Mouse (Mus musculus) bone marrow, adult 2 months (tissue): ENCODE measurements around the gene Dnajc10.

Experiments used
- CTCF ChIP-seq: fragments of 200-500 bp; IDR thresholded peaks from 2 replicates; pipeline ENCODE4 v1.5.1; 2011; ENCODE audit warnings: low read length, control low read depth; ENCODE audit not compliant: control insufficient read depth, insufficient read depth
- POLR2A ChIP-seq: fragments of 200-500 bp; IDR thresholded peaks from 2 replicates; pipeline ENCODE4 v1.6.1; 2011; ENCODE audit warnings: low read depth, mild to moderate bottlenecking, control low read depth, low read length, borderline replicate concordance; ENCODE audit not compliant: control insufficient read depth

GRCm38 (mm10) chr2:80275136-80275535 is 40.1 kb upstream of the Dnajc10 start:
- peak; percentile 13; the same call in 1 of the 2 replicates for TF ChIP-seq CTCF
- TF ChIP-seq POLR2A = no peak
